Mouse (Mus musculus) frontal cortex, adult (tissue): ENCODE results near the gene Izumo1r.
"Not testable (repeated sequence)": the region's sequence is repeated elsewhere in the genome, so short reads cannot be mapped to it uniquely, and the experiment has no call there.

Source experiments
- ATAC-seq: cut with Nextera tagmentation; 2 replicates; pipeline ENCODE4 v1.9.2; 2017; ENCODE audit warnings: mild to moderate bottlenecking, moderate library complexity, mixed read lengths; ENCODE audit not compliant: low TSS enrichment

Gene Izumo1r

DNA sequence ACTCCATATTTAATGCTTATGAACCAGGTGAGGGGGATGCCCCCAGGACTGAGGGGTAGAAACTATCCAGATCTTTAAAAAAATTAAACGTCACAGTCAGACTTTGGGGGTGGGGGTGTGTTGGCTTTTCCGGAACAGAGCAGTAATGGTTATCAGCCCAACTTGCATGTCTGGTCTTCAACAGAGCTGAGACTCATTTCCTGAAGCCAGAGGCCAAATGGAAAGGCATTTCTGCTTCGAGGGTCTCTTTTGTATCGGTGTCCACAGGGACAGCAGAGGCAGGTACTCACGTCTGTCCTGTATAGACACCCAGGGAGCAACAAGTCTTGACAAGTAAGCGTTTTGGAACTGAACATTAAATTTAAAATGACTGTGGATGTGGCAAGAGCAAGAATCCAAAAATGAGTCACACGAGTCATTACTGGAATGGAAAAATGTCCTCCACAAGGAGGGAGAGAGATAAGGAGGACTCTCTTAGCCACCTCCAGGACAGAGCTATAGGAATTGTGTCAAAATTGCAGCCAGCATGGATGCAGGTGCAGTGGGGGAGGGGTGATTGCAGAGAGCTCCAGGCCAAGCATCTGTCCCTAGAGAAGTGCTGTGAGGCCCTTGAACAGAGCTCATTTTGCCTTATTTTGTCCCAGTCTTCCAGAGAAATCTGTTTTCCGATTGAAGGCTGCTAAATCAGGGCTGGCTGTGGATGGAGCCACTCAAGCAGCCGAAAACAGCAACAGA, 1.2 kb upstream of the Izumo1r start:
- peak; percentile 44 for ATAC-seq

DNA sequence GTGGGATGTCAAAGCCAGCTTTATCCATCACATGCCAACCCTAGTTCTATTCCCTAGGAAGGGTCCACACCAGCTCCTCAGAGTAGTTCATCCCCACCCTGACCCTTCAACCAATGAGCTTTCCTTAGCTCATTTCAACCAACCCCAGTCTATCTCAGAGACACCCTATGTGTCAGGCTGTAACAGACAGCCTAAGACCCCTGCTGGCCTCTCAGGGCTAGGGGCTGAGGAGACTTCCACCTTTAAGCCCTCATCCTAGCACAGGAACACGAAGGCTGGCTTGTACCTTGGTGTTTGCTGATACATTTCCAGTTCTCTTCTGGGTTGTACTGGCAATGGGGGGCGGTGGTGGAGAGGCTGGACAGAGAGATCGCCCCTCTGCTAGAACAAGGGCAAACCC, 743 bp downstream of the Izumo1r start:
- no peak for ATAC-seq

- ATAC-seq: no peak
These were observed 1.3 kb downstream of the Izumo1r start for GRCm38 (mm10) chr9:14902416-14902815.

- no peak for ATAC-seq
These were observed 2.0 kb downstream of the Izumo1r start for GRCm38 (mm10) chr9:14901757-14902156.

GRCm38 (mm10) chr9:14897102-14897501, 6.6 kb downstream of the Izumo1r start:
- no peak for ATAC-seq

GRCm38 (mm10) chr9:14895237-14895835, 8.4 kb downstream of the Izumo1r start:
- no peak for ATAC-seq

GRCm38 (mm10) chr9:14894628-14895027, 9.1 kb downstream of the Izumo1r start:
- ATAC-seq: no peak

DNA sequence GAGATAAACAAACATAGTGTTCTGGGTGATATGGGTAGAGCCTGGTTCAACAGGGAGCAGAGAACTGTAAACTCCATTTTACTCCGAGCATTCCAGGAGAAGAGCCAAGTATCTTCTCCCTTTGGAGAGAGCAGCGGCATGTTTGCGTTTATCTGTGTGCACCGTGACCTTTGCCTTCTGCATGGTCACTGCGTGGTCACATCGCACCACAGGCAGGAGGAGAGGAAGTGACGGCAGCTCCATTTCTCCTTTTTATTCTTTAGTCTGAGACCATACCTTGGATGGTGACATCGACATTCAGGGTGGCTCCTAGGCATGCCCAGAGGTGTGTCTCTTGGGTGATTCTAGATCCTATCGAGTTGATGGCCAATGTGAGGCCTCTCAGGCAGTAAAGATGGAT, 10.4 kb downstream of the Izumo1r start:
- no peak for ATAC-seq

DNA sequence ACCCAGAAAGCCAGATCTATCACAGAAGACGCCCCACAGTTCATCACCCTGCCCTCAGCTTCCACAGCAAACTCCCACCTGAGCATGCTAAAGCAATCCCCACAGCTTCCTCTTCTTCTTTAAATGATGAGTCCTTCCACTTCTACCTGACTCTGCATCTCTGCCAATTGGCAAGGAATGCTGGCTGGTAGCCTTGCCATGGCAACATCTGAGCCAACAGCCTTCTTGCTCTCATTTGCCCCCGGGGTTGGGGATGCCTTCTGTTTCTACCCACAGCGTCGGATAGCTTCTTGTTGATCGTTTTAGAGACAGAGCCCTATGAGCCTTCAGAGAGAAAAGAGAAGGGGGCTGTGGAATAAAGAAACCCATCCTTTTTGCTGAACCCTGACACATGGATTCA, 11.9 kb downstream of the Izumo1r start:
- ATAC-seq: no peak

DNA sequence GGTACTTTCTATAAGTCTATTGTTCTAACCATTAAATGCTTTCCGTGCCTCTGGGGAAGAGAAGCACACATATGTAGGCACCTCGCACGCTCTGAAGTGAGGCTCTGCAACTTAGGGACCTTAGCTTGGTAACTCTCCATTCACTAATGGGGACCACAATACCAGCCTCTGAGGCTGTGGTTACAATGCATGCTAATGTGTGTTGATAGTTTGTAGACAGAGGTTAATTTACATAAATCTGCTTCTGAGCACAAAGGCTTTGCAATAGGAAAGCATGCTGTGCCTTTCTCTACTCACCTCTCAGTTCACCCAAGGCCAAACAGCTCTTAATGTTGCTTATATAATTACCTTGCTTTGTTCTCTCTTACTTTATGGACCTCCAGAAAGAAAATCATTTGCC, 13.1 kb downstream of the Izumo1r start:
- no peak for ATAC-seq

GRCm38 (mm10) chr9:14888671-14889070, 15.1 kb downstream of the Izumo1r start:
- no peak for ATAC-seq

DNA sequence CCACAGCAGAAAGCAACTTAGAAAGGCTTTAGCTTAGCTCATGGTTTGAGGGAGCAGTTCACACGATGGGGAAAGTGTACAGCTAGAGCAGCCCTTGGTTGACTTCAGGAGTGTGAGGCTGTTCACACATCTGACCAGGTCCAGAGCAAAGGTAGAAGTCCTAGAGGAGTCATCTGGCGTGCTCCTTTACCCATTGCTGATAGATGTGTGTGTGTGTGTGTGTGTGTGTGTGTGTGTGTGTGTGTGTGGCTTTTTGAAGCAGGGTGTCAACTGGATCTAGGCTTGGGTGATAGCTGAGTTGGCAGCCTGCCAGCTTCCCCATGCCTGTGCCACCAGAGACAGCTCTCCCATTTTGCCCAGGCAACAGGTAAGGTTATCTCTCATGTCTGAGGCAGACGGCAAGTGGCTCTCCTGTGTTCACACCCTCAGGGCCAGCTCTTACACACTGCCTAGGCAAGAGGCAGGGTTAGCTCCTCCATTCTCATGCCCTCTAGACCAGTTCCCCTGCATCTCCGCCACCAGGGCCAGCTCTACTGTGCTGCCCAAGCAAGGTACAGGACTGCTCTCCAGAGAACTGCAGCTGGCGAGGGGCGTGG, 15.9 kb downstream of the Izumo1r start:
- ATAC-seq: no peak

DNA sequence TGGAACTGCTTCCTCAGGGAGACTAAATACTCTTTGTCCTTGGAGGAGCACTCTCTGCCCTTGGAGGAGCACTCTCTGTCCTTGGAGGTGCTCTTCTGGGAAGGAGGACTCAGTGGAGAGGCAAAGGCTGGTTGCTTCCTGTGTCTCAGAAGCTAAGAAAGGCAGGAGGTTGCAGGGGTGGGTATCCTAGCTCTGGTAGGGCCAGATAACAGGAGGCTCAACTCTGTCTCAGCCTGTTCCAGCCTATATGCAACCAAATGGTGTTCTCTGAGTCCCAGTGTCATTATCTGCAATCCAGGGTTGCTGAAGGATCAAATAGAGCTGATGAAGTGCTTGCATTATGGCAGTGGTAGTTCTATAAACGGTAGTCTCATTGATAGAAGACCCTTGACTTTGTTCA, 17.8 kb downstream of the Izumo1r start:
- no peak for ATAC-seq

- no peak for ATAC-seq
These were observed 18.6 kb downstream of the Izumo1r start for GRCm38 (mm10) chr9:14885151-14885550.

- ATAC-seq: no peak
These were observed 19.1 kb downstream of the Izumo1r start for GRCm38 (mm10) chr9:14884641-14885040.

GRCm38 (mm10) chr9:14876566-14876965, 27.2 kb downstream of the Izumo1r start:
- not testable (repeated sequence) for ATAC-seq

DNA sequence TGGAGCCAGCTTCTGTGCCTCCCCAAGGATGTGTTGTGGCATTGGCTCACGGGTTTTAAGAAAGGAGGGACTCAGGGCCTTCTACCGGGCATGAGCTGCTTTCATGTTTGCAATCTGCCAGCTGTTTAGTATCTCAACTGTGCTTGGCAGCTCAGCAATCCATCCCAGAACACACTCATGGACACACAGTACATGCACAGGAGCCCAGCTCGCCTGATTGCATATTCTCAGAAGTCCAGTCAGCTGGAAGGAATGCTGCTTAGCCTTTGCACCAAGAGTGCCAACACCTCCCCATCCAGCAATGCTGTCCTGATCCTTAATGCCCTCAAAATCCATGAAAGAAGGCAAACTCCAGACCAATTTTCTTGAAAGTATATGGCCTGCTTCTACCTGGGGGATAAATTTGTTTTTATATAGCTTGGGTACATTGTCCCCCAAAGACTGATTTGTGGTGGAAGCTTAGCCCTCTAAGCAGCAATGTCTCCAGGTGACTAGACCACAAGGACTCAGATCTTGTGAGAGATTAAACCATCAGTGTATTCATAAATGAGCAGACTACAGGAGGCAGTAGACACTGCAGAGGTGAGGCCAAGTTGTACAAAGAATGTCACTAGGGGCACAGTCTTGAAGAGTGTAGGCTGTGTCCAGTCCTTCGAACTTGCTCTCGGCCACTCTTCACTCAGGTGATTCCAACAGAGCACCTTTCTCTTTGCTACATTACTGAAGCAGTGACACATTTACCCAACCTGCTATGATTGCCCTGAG, 27.8 kb downstream of the Izumo1r start:
- no peak for ATAC-seq

GRCm38 (mm10) chr9:14872181-14872930, 31.4 kb downstream of the Izumo1r start:
- ATAC-seq: no peak

- no peak for ATAC-seq
These were observed 32.2 kb downstream of the Izumo1r start for GRCm38 (mm10) chr9:14871536-14871935.

GRCm38 (mm10) chr9:14870802-14871201, 32.9 kb downstream of the Izumo1r start:
- no peak for ATAC-seq

DNA sequence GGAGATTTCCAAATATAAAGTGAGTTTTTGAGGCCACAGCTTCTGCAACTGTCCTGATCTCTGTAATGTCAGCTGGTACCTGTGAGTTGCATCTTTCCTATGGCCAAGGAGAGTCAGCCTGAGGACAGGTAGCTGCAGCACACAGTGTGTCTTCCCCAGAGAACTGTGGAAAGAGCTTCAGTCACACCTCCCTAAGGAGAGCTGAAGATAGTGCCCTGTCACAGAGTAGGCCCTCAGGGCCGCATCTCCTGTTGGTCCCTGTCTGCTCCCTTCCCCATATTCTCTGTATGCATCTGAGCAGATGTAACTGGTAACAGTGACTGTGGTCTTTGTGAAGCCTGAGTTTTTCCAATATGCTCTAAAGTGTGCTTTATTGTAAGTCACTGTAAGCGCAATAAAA, 33.4 kb downstream of the Izumo1r start:
- ATAC-seq: no peak

- no peak for ATAC-seq
These were observed 35.4 kb downstream of the Izumo1r start for GRCm38 (mm10) chr9:14868326-14868725.
